Mouse (Mus musculus): ENCODE measurements around the gene Vwa1. TPM values are rescaled to one million over a fixed set of nuclear protein-coding genes. Genes with fewer than 3 reads are reported as not detected.

Gene Vwa1
- total RNA-seq (2014; rRNA removed) (27.9 and 29.6 TPM in 2 replicates), polyA plus RNA-seq (2015; fragmentation: Nextera tagmentation; extraction: Ambion mirVana) (22.9 and 24.8 TPM in 2 replicates)

GRCm38 (mm10) chr4:155774280-155774754 is at the start of gene Vwa1:
Vwa1 (minus strand) TSS chr4:155774698.
- no peaks in the 10 kb centered on the region for H3K27me3 ChIP-seq (ENCODE audit: insufficient read depth, low read length)
- H3K9ac ChIP-seq, result peak within 1 kb of the TSS; percentile 51
- no peaks in the 10 kb centered on the region for H3K36me3 ChIP-seq (ENCODE audit: insufficient read depth)
- DNase-seq (peak; percentile 87), ATAC-seq (peak; percentile 85)
- peak within 1 kb of the TSS; percentile 64 for H3K27ac ChIP-seq (ENCODE audit: low read depth, low read length)
- no peak for TF ChIP-seq CTCF (IDR thresholded peaks at IDR 0.05; ENCODE audit: low read depth)
- H3K4me2 ChIP-seq (ENCODE audit: low read depth), result peak within 1 kb of the TSS; percentile 87
- peaks cover 17% of the 10 kb centered on the region for H3K4me1 ChIP-seq (ENCODE audit: insufficient read depth)
- peak within 1 kb of the TSS; percentile 43 for H3K4me3 ChIP-seq (ENCODE audit: low read depth, low read length)
- WGBS, result 4% methylated on average over 34 of the region's 35 CpGs
- H3K9me3 ChIP-seq (ENCODE audit: low read length), result no peaks in the 10 kb centered on the region

GRCm38 (mm10) chr4:155823443-155823842 is 48.9 kb upstream of the Vwa1 start:
- no peaks in the 10 kb centered on the region for H3K27me3 ChIP-seq (ENCODE audit: insufficient read depth, low read length)
- peaks cover 76% of the 10 kb centered on the region for H3K36me3 ChIP-seq (ENCODE audit: insufficient read depth)
- no peak overlapping the region for H3K4me3 ChIP-seq (ENCODE audit: low read depth, low read length)
- DNase-seq (no peak), ATAC-seq (no peak)
- 94% methylated on average over 16 of the region's 16 CpGs for WGBS
- no peaks in the 10 kb centered on the region for H3K4me1 ChIP-seq (ENCODE audit: insufficient read depth)
- no peak overlapping the region for H3K4me2 ChIP-seq (ENCODE audit: low read depth)
- H3K9ac ChIP-seq, result no peak overlapping the region
- TF ChIP-seq CTCF (IDR thresholded peaks at IDR 0.05; ENCODE audit: low read depth), result no peak
- H3K9me3 ChIP-seq (ENCODE audit: low read length), result no peaks in the 10 kb centered on the region
- no peak overlapping the region for H3K27ac ChIP-seq (ENCODE audit: low read depth, low read length)

GRCm38 (mm10) chr4:155821025-155821424 is 46.5 kb upstream of the Vwa1 start:
- peak; percentile 28; the same call in 1 of the 2 replicates for TF ChIP-seq CTCF (IDR thresholded peaks at IDR 0.05; ENCODE audit: low read depth)
- WGBS, result 80% methylated on average over 7 of the region's 7 CpGs
- ATAC-seq (no peak), DNase-seq (peak; percentile 17)
- no peaks in the 10 kb centered on the region for H3K27me3 ChIP-seq (ENCODE audit: insufficient read depth, low read length)
- H3K4me2 ChIP-seq (ENCODE audit: low read depth), result no peak overlapping the region
- H3K27ac ChIP-seq (ENCODE audit: low read depth, low read length), result no peak overlapping the region
- H3K4me3 ChIP-seq (ENCODE audit: low read depth, low read length), result no peak overlapping the region
- no peak overlapping the region for H3K9ac ChIP-seq
- H3K36me3 ChIP-seq (ENCODE audit: insufficient read depth), result peaks cover 90% of the 10 kb centered on the region
- no peaks in the 10 kb centered on the region for H3K9me3 ChIP-seq (ENCODE audit: low read length)
- no peaks in the 10 kb centered on the region for H3K4me1 ChIP-seq (ENCODE audit: insufficient read depth)

GRCm38 (mm10) chr4:155817533-155817932 is 43.0 kb upstream of the Vwa1 start:
- peaks cover 9% of the 10 kb centered on the region; the same call in 1 of the 2 replicates for H3K4me1 ChIP-seq (ENCODE audit: insufficient read depth)
- H3K9me3 ChIP-seq (ENCODE audit: low read length), result no peaks in the 10 kb centered on the region
- no peak overlapping the region for H3K27ac ChIP-seq (ENCODE audit: low read depth, low read length)
- no peak for ATAC-seq
- H3K27me3 ChIP-seq (ENCODE audit: insufficient read depth, low read length), result no peaks in the 10 kb centered on the region
- peaks cover 69% of the 10 kb centered on the region for H3K36me3 ChIP-seq (ENCODE audit: insufficient read depth)
- no peak overlapping the region for H3K9ac ChIP-seq
- no peak for DNase-seq
- H3K4me3 ChIP-seq (ENCODE audit: low read depth, low read length), result no peak overlapping the region
- WGBS, result 67% methylated on average over 4 of the region's 4 CpGs
- H3K4me2 ChIP-seq (ENCODE audit: low read depth), result no peak overlapping the region
- no peak for TF ChIP-seq CTCF (IDR thresholded peaks at IDR 0.05; ENCODE audit: low read depth)

- Histone ChIP-seq H3K4me1 (ENCODE audit: insufficient read depth) (peaks cover 9% of the 10 kb centered on the region; the same call in 1 of the 2 replicates), H3K9ac (peak overlapping the region; percentile 99), H3K27ac (ENCODE audit: low read depth, low read length) (peak overlapping the region; percentile 90), H3K27me3 (ENCODE audit: insufficient read depth, low read length) (no peaks in the 10 kb centered on the region), H3K4me2 (ENCODE audit: low read depth) (peak overlapping the region; percentile 73), H3K9me3 (ENCODE audit: low read length) (no peaks in the 10 kb centered on the region), H3K36me3 (ENCODE audit: insufficient read depth) (peaks cover 54% of the 10 kb centered on the region), H3K4me3 (ENCODE audit: low read depth, low read length) (peak overlapping the region; percentile 99)
- no peak for TF ChIP-seq CTCF (IDR thresholded peaks at IDR 0.05; ENCODE audit: low read depth)
- 2% methylated on average over 46 of the region's 49 CpGs for WGBS
- peak; percentile 55 for DNase-seq
- peak; percentile 25 for ATAC-seq
These were observed 38.2 kb upstream of the Vwa1 start for GRCm38 (mm10) chr4:155812665-155813181.

- peak; percentile 5; the same call in 1 of the 2 replicates for TF ChIP-seq CTCF (IDR thresholded peaks at IDR 0.05; ENCODE audit: low read depth)
- H3K9ac ChIP-seq, result peak within 1 kb of the TSS; percentile 99
- H3K4me2 ChIP-seq (ENCODE audit: low read depth), result peak within 1 kb of the TSS; percentile 73
- H3K27ac ChIP-seq (ENCODE audit: low read depth, low read length), result peak within 1 kb of the TSS; percentile 90
- 3% methylated on average over 56 of the region's 60 CpGs for WGBS
- peak within 1 kb of the TSS; percentile 99 for H3K4me3 ChIP-seq (ENCODE audit: low read depth, low read length)
- peaks cover 9% of the 10 kb centered on the region; the same call in 1 of the 2 replicates for H3K4me1 ChIP-seq (ENCODE audit: insufficient read depth)
- H3K9me3 ChIP-seq (ENCODE audit: low read length), result no peaks in the 10 kb centered on the region
- H3K27me3 ChIP-seq (ENCODE audit: insufficient read depth, low read length), result no peaks in the 10 kb centered on the region
- ATAC-seq, result peak; percentile 99
- H3K36me3 ChIP-seq (ENCODE audit: insufficient read depth), result peaks cover 53% of the 10 kb centered on the region
- peak; percentile 99 for DNase-seq
These were observed 37.6 kb upstream of the Vwa1 start, which contains the start of gene Ccnl2 for GRCm38 (mm10) chr4:155811929-155812664. Ccnl2 (plus strand) TSS chr4:155812489.

GRCm38 (mm10) chr4:155807841-155808240 is 33.3 kb upstream of the Vwa1 start:
- H3K9me3 ChIP-seq (ENCODE audit: low read length), result no peaks in the 10 kb centered on the region
- no peak overlapping the region for H3K4me3 ChIP-seq (ENCODE audit: low read depth, low read length)
- H3K4me2 ChIP-seq (ENCODE audit: low read depth), result no peak overlapping the region
- no peak for TF ChIP-seq CTCF (IDR thresholded peaks at IDR 0.05; ENCODE audit: low read depth)
- H3K27me3 ChIP-seq (ENCODE audit: insufficient read depth, low read length), result no peaks in the 10 kb centered on the region
- no peak overlapping the region for H3K9ac ChIP-seq
- H3K27ac ChIP-seq (ENCODE audit: low read depth, low read length), result no peak overlapping the region
- peaks cover 8% of the 10 kb centered on the region for H3K4me1 ChIP-seq (ENCODE audit: insufficient read depth)
- 96% methylated on average over 3 of the region's 3 CpGs for WGBS
- ATAC-seq, result no peak
- DNase-seq, result no peak
- peaks cover 47% of the 10 kb centered on the region for H3K36me3 ChIP-seq (ENCODE audit: insufficient read depth)

Measured in forebrain, postnatal 0 days (tissue).